Mouse (Mus musculus) midbrain, embryonic 13.5 days (tissue): ENCODE results near the gene Mtmr14. TPM values are rescaled to one million over a fixed set of nuclear protein-coding genes. Genes with fewer than 3 reads are reported as not detected.

Experiments used
- ATAC-seq: fragments of 200-750 bp; cut with Nextera tagmentation; 2 replicates; pipeline ENCODE4 v1.8.0; 2017; ENCODE audit warnings: mild to moderate bottlenecking, moderate TSS enrichment, moderate library complexity
- H3K27ac ChIP-seq: fragments of 300-500 bp; sonication (generic); 2 replicates; pipeline ENCODE4 v1.5.1; 2015; ENCODE audit warnings: inconsistent platforms, mild to moderate bottlenecking, moderate library complexity
- H3K27me3 ChIP-seq: fragments of 300-500 bp; sonication (generic); 2 replicates; pipeline ENCODE4 v1.6.1; 2015; ENCODE audit warnings: mild to moderate bottlenecking, inconsistent platforms
- H3K36me3 ChIP-seq: fragments of 300-500 bp; sonication (generic); 2 replicates; pipeline ENCODE4 v1.6.1; 2015; ENCODE audit warnings: mild to moderate bottlenecking, inconsistent platforms
- H3K4me1 ChIP-seq: fragments of 300-500 bp; sonication (generic); replicated peaks from 2 replicates; pipeline ENCODE4 v1.6.1; 2015; ENCODE audit warnings: inconsistent platforms
- H3K4me2 ChIP-seq: fragments of 300-500 bp; sonication (generic); replicated peaks from 2 replicates; pipeline ENCODE4 v1.6.1; 2015; ENCODE audit warnings: moderate library complexity, mild to moderate bottlenecking, inconsistent platforms
- H3K4me3 ChIP-seq: fragments of 300-500 bp; sonication (generic); replicated peaks from 2 replicates; pipeline ENCODE4 v1.5.1; 2015; ENCODE audit warnings: mild to moderate bottlenecking, inconsistent platforms
- H3K9ac ChIP-seq: fragments of 300-500 bp; sonication (generic); replicated peaks from 2 replicates; pipeline ENCODE4 v1.6.1; 2015; ENCODE audit warnings: mild to moderate bottlenecking, inconsistent platforms
- H3K9me3 ChIP-seq: fragments of 300-500 bp; sonication (generic); 2 replicates; pipeline ENCODE4 v1.6.1; 2016; ENCODE audit warnings: mild to moderate bottlenecking, inconsistent platforms
- WGBS: fragments of 180-500 bp; shearing (Covaris S2); methylation state at CpG from one replicate; pipeline ENCODE4 v1.1.7; 2015; 5-methylcytosine and 5-hydroxymethylcytosine counted together
- polyA plus RNA-seq: library from polyadenylated mRNA; unstranded; fragments of >200 nt; fragmentation: Nextera tagmentation; extraction: Ambion mirVana; gene quantifications from 2 replicates; pipeline ENCODE4 v1.2.1, GENCODE M21; 2015

The Mtmr14 gene
- polyA plus RNA-seq, 1 experiment from 2014 or later, result 45.0 TPM

- peak; percentile 99 for ATAC-seq
- Histone ChIP-seq H3K36me3 (peaks cover 15% of the 10 kb centered on the region), H3K4me1 (peaks cover 31% of the 10 kb centered on the region), H3K9me3 (no peaks in the 10 kb centered on the region), H3K4me3 (peak overlapping the region; percentile 98), H3K4me2 (peak overlapping the region; percentile 100), H3K27me3 (no peaks in the 10 kb centered on the region), H3K9ac (peak overlapping the region; percentile 93), H3K27ac (peak overlapping the region; percentile 98)
- under 1% methylated on average over 48 of the region's 50 CpGs for WGBS
Observed at GRCm38 (mm10) chr6:113306322-113306985, 68.8 kb downstream of the Mtmr14 start.

- ATAC-seq, result peak; percentile 68
- H3K36me3 ChIP-seq, result peaks cover 15% of the 10 kb centered on the region
- peaks cover 31% of the 10 kb centered on the region for H3K4me1 ChIP-seq
- peak within 1 kb of the TSS; percentile 100 for H3K4me2 ChIP-seq
- peak within 1 kb of the TSS; percentile 93 for H3K9ac ChIP-seq
- no peaks in the 10 kb centered on the region for H3K27me3 ChIP-seq
- WGBS, result under 1% methylated on average over 32 of the region's 32 CpGs
- H3K9me3 ChIP-seq, result no peaks in the 10 kb centered on the region
- peak within 1 kb of the TSS; percentile 98 for H3K27ac ChIP-seq
- peak within 1 kb of the TSS; percentile 98 for H3K4me3 ChIP-seq
Observed at GRCm38 (mm10) chr6:113306986-113307349, 69.3 kb downstream of the Mtmr14 start, which contains the start of gene Brpf1. TSS of gene Brpf1 (plus strand) at chr6:113307137.

- ATAC-seq, result peak; percentile 2; the same call in 1 of the 2 replicates
Observed at GRCm38 (mm10) chr6:113307481-113308121, 70.0 kb downstream of the Mtmr14 start.

GRCm38 (mm10) chr6:113308141-113308540 lies 70.5 kb downstream of the Mtmr14 start:
- WGBS, result 32% methylated on average over 5 of the region's 5 CpGs
- peak overlapping the region; percentile 100 for H3K4me2 ChIP-seq
- H3K9ac ChIP-seq, result peak overlapping the region; percentile 93
- no peaks in the 10 kb centered on the region for H3K9me3 ChIP-seq
- peak overlapping the region; percentile 98 for H3K4me3 ChIP-seq
- peaks cover 31% of the 10 kb centered on the region for H3K4me1 ChIP-seq
- H3K27me3 ChIP-seq, result no peaks in the 10 kb centered on the region
- peaks cover 26% of the 10 kb centered on the region for H3K36me3 ChIP-seq
- H3K27ac ChIP-seq, result no peak overlapping the region
- no peak for ATAC-seq

More at GRCm38 (mm10) chr6:113307481-113308121, 70.0 kb downstream of the Mtmr14 start:
- H3K4me2 ChIP-seq, result peak overlapping the region; percentile 100
- H3K27ac ChIP-seq, result peak overlapping the region; percentile 98
- H3K36me3 ChIP-seq, result peaks cover 21% of the 10 kb centered on the region
- peak overlapping the region; percentile 93 for H3K9ac ChIP-seq
- peaks cover 31% of the 10 kb centered on the region for H3K4me1 ChIP-seq
- under 1% methylated on average over 33 of the region's 34 CpGs for WGBS
- H3K9me3 ChIP-seq, result no peaks in the 10 kb centered on the region
- H3K4me3 ChIP-seq, result peak overlapping the region; percentile 98
- H3K27me3 ChIP-seq, result no peaks in the 10 kb centered on the region

GRCm38 (mm10) chr6:113315972-113316371 lies 78.3 kb downstream of the Mtmr14 start:
- peaks cover 90% of the 10 kb centered on the region for H3K36me3 ChIP-seq
- H3K4me2 ChIP-seq, result no peak overlapping the region
- no peak overlapping the region for H3K27ac ChIP-seq
- H3K4me3 ChIP-seq, result no peak overlapping the region
- H3K4me1 ChIP-seq, result no peaks in the 10 kb centered on the region
- no peaks in the 10 kb centered on the region for H3K27me3 ChIP-seq
- no peak overlapping the region for H3K9ac ChIP-seq
- no peak for ATAC-seq
- no peaks in the 10 kb centered on the region for H3K9me3 ChIP-seq
- WGBS, result 95% methylated on average over 3 of the region's 3 CpGs

GRCm38 (mm10) chr6:113326533-113327315 lies 89.1 kb downstream of the Mtmr14 start, which contains the start of gene Ogg1:
TSS of gene Ogg1 (plus strand) at chr6:113326972.
- H3K4me3 ChIP-seq, result peak within 1 kb of the TSS; percentile 56
- H3K27me3 ChIP-seq, result no peaks in the 10 kb centered on the region
- H3K9me3 ChIP-seq, result no peaks in the 10 kb centered on the region
- peaks cover 16% of the 10 kb centered on the region for H3K4me1 ChIP-seq
- H3K4me2 ChIP-seq, result peak within 1 kb of the TSS; percentile 79
- H3K9ac ChIP-seq, result peak within 1 kb of the TSS; percentile 79
- ATAC-seq, result peak; percentile 99
- under 1% methylated on average over 52 of the region's 52 CpGs for WGBS
- H3K36me3 ChIP-seq, result peaks cover 39% of the 10 kb centered on the region
- peak within 1 kb of the TSS; percentile 85 for H3K27ac ChIP-seq

GRCm38 (mm10) chr6:113329396-113329795 lies 91.8 kb downstream of the Mtmr14 start:
- Histone ChIP-seq H3K9ac (no peak overlapping the region), H3K27me3 (no peaks in the 10 kb centered on the region), H3K4me1 (peaks cover 20% of the 10 kb centered on the region), H3K36me3 (peaks cover 34% of the 10 kb centered on the region), H3K9me3 (no peaks in the 10 kb centered on the region), H3K4me2 (no peak overlapping the region), H3K4me3 (no peak overlapping the region), H3K27ac (no peak overlapping the region)
- ATAC-seq, result no peak
- WGBS, result 89% methylated on average over 1 of the region's 1 CpGs

- Histone ChIP-seq H3K4me3 (no peak overlapping the region), H3K4me1 (peaks cover 17% of the 10 kb centered on the region), H3K36me3 (peaks cover 44% of the 10 kb centered on the region), H3K27me3 (no peaks in the 10 kb centered on the region), H3K9ac (no peak overlapping the region), H3K4me2 (no peak overlapping the region), H3K9me3 (no peaks in the 10 kb centered on the region), H3K27ac (no peak overlapping the region)
- no peak for ATAC-seq
- WGBS, result 64% methylated on average over 2 of the region's 2 CpGs
Observed at GRCm38 (mm10) chr6:113330547-113330946, 92.9 kb downstream of the Mtmr14 start.

Other genes with a start within 250 kb of the Mtmr14 start
- gene Thumpd3, start 191.6 kb upstream of the Mtmr14 start, polyA plus RNA-seq, result 57.0 and 59.0 TPM in 2 replicates
- 56.6 and 58.5 TPM in 2 replicates for gene Setd5, start 160.5 kb upstream of the Mtmr14 start, polyA plus RNA-seq
- gene Lhfpl4, start 42.5 kb upstream of the Mtmr14 start, polyA plus RNA-seq, result 55.0 and 55.5 TPM in 2 replicates
- 0.58 and 0.71 TPM in 2 replicates for gene Cpne9, start 44.5 kb downstream of the Mtmr14 start, polyA plus RNA-seq
- 19.4 and 21.4 TPM in 2 replicates for gene Brpf1, start 69.3 kb downstream of the Mtmr14 start, polyA plus RNA-seq
- gene Ogg1, start 89.1 kb downstream of the Mtmr14 start, polyA plus RNA-seq, result 9.5 and 9.9 TPM in 2 replicates
- gene Camk1, start 106.1 kb downstream of the Mtmr14 start, polyA plus RNA-seq, result 79.4 and 81.4 TPM in 2 replicates
- 64.5 and 74.7 TPM in 2 replicates for gene Tada3, start 140.0 kb downstream of the Mtmr14 start, polyA plus RNA-seq
- gene Arpc4, start 140.3 kb downstream of the Mtmr14 start, polyA plus RNA-seq, result 393 and 407 TPM in 2 replicates
- 10.8 and 11.4 TPM in 2 replicates for gene Ttll3, start 151.4 kb downstream of the Mtmr14 start, polyA plus RNA-seq
- gene Rpusd3, start 181.5 kb downstream of the Mtmr14 start, polyA plus RNA-seq, result 20.8 and 23.0 TPM in 2 replicates
- gene Cidec, start 197.9 kb downstream of the Mtmr14 start, polyA plus RNA-seq, result 0.12 TPM in 1 of 2 replicates, not detected in the other
- gene Jagn1, start 204.7 kb downstream of the Mtmr14 start, polyA plus RNA-seq, result 84.3 and 87.6 TPM in 2 replicates
- gene Il17re, start 220.6 kb downstream of the Mtmr14 start, polyA plus RNA-seq, result 0.13 TPM in 1 of 2 replicates, not detected in the other
- 0.96 and 1.4 TPM in 2 replicates for gene Il17rc, start 233.6 kb downstream of the Mtmr14 start, polyA plus RNA-seq
- gene Creld1, start 245.5 kb downstream of the Mtmr14 start, polyA plus RNA-seq, result 49.4 and 56.5 TPM in 2 replicates